Mouse (Mus musculus) CD4-positive, CD25-positive, alpha-beta regulatory T cell, adult 4 months (primary cell): ENCODE data around the gene Wrnip1. TPM values are rescaled to one million over a fixed set of nuclear protein-coding genes. Genes with fewer than 3 reads are reported as not detected.
A peak's percentile ranks its signal among the peaks of the same experiment; 100 is the strongest.

ENCODE experiments used
- ATAC-seq: one replicate; pipeline ENCODE4 v1.8.0; 2017
- polyA plus RNA-seq, 2 experiments: library from polyadenylated mRNA; unstranded; fragments of 100-300 nt; shearing (Covaris generic); gene quantifications; one replicate each; pipeline ENCODE4 v1.2.1; 2017

Wrnip1 gene
- polyA plus RNA-seq: 10 to 100 TPM in 1 of 2 experiments, 1 to 10 TPM in 1; 6.7 to 12.1 TPM

GRCm38 (mm10) chr13:32801693-32802221 lies at the start of gene Wrnip1:
Wrnip1 (plus strand) TSS chr13:32802038.
- ATAC-seq: peak; percentile 94

DNA sequence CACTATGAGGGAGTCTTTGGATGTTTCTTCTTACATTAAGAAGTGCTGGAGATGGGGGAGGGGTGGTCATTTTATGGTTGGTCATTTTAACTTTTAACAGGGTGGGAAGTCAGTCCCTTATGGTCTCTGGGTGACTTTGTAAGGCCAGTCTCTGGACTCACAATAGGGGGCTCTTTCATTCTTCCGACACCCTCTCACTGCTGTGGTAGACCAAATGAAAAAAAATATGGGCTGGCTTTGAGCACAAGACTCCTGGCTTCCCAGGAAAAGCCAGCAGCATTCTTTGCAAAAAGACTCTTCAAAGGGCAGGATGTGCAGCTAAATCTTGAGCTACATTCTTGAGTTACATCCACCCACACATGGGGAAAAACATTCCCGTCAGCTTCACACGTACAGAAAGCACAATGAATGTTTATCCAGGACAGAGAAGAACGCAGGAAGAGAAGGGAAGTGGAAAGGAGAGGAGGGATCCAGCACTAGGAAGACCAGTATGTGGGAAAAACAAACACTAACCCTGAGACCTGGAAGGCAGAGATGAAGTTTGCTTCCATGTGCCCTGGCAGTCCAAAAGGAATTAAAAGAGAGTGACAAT lies 49.7 kb upstream of the Wrnip1 start:
- ATAC-seq: no peak

DNA sequence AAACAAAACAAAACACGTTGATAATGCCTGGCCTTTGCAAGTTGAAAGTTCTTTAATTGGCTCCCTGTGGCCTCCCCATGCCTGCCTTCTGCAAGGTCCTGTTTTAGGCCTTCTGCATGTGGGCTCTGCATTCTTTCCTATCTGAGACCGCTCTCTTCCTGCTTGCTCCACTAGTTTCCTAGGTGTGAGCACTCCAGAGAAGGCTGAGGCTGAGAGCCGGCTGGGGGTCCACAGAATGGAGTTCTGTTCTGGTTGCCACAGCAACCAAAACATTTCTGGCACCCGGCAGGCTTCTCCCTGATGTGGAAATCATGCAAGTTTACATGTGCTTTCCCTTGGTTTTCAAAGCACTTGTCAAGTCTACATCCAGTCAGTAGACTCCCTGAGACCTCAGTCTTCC lies 42.8 kb upstream of the Wrnip1 start:
- ATAC-seq: no peak

DNA sequence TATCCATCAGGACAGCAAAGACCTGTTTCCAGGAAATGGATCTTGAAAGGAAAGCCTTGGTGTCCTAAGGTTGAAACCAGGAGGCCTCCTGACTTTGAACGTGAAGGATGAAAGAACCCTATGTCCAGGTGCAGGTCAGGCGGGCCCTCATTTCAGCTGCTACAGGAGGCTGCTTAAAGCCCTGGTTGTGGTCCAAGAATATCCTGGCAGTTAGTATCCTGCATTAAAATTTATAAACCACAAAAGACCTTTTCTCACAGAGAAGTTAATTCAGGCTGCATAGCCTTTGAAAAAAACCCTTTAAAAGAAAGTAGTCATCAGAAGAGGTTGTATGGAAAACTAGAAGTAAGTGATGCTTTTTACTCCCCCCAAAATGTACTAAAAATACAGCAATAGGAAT lies 41.0 kb upstream of the Wrnip1 start:
- no peak for ATAC-seq

DNA sequence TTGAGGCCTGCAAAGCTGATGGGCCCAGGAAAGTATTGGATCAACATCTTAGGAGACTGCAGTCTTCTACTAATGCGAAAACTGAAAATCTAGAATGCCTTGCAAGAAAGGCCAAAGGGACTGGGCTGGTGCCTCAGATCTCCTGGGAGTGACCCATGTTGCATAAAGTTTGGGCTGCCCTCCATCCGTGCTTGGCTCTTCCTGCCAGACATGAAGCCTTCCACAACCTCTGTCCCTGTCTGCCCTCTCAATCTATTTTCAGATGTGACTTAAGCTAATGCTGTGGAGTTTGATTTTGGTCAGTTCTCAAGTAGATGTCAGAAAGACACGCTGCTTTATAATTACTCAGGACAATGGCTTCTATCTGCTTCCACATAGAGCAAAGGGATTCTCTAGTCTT lies 38.7 kb upstream of the Wrnip1 start:
- ATAC-seq: no peak

DNA sequence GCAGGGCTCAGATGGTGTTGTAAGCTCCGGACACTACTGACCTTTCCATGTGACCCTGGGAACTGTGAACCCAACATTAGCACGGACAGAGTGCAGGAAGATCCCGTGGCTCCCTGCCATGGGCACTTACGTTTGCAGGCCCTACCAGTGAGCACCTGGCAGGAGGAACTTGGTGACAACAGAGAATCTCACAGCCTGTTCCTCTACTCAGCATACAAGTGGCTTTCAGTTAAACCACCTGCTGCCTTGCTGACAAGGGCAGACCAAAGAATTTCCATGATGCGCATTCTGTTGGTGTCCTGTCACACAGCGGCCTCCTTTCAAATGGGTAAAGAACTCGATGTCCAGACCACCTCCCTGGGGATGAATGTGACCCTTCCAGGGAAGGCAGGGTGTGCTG lies 37.4 kb upstream of the Wrnip1 start:
- ATAC-seq: no peak

GRCm38 (mm10) chr13:32768104-32768503 lies 33.7 kb upstream of the Wrnip1 start:
- no peak for ATAC-seq

DNA sequence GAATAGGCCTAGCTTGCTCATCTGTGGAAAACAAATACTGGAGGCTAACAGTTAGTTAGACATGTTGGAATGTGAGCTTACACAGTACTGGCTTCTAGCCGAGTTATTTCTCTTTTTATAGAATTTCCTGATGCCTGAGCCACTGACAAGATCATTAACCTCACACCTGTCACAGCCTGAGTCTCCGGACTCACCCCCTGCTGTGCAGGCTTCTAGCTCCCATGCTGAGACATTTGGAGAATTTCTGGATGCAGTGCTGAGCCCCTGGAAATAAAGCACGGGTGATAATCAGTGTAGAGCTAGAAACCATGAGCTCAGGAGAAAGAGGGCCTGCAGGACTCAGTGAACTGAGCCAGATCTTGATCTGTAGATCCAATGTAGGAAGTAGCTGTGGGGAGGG lies 31.9 kb upstream of the Wrnip1 start:
- no peak for ATAC-seq

DNA sequence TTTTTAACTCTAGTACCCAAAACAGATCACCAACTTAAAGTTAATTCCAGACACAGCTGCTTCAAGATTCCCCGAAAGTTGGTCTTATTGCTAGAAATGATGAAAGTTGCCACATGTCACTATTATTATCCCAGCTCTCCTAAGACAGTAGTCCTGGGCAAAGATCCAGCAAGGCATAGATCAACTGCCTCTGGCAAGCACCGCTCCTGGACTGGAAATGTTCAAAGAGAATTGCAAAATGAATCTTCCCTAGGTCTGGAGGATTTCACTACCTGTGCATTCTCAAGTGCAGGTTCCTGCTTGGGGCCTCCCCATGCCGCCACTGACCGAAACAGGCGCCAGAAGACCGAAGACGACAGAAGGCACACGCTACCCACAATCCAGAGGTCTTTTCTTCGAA lies 25.9 kb upstream of the Wrnip1 start:
- ATAC-seq: no peak

- no peak for ATAC-seq
Observed at GRCm38 (mm10) chr13:32776350-32776749, 25.5 kb upstream of the Wrnip1 start.

DNA sequence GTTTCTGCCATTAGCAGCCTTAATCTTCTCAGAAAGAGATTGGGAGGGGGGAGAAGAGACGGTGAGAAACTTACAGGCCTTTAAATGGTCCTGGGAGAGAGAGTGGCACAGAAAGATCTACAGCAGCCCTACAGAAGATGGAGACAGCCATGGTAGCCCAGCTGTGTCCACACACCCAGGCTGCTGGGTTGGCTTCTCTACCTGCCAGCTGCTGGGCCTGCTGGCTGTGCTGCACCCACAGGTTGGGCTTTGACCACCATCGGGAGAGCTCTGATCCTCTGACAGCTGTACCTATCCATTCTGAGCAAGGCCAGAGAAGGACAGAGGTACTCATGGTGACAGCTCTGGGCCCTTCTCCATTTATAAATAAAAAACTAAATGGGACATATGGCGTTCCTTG lies 23.0 kb upstream of the Wrnip1 start:
- ATAC-seq: no peak

- no peak for ATAC-seq
Observed at GRCm38 (mm10) chr13:32783055-32783454, 18.8 kb upstream of the Wrnip1 start.

- ATAC-seq: no peak
Observed at GRCm38 (mm10) chr13:32783816-32784215, 18.0 kb upstream of the Wrnip1 start, which contains the start of gene Mylk4. Mylk4 (minus strand) TSS chr13:32783954.

GRCm38 (mm10) chr13:32787584-32787983 lies 14.3 kb upstream of the Wrnip1 start:
- no peak for ATAC-seq

DNA sequence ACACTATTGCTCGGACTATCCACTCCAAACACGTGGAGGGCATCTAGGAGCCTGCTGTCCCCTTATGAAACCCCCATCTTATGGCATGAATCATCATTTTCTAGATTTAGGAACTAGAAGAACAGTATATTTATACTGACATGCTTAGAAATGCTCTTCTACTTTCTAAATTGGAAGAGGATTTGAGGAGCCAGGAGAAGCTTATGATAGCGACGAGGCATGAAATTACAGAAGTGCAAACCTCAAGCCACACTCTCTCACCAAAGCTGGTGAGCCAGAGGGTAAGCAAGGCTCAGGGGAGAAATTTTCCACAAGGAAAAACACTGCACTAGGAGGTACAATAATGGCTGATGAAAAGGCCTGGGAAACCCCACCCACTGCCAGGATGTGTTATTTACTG lies 12.1 kb upstream of the Wrnip1 start:
- no peak for ATAC-seq

GRCm38 (mm10) chr13:32794619-32795018 lies 7.2 kb upstream of the Wrnip1 start:
- no peak for ATAC-seq

DNA sequence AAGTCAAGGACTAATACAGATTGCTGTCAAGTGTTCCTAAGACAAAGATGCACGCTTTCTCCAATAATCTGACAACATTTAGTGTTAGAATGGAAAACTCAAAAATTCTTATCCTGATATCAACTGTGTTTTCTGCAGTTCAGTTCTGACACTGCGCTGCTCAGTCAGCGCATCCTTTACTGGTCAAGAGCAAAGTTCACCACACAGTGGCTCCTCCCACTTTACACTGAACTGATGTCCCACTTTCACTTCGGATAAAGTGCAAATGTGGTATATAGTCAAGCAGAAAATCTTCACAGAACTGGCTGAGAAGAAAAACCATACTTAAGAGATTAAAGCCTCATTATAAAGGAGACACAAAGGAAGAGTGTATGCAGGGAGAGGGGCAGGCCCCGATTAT lies 6.7 kb upstream of the Wrnip1 start:
- ATAC-seq: no peak

DNA sequence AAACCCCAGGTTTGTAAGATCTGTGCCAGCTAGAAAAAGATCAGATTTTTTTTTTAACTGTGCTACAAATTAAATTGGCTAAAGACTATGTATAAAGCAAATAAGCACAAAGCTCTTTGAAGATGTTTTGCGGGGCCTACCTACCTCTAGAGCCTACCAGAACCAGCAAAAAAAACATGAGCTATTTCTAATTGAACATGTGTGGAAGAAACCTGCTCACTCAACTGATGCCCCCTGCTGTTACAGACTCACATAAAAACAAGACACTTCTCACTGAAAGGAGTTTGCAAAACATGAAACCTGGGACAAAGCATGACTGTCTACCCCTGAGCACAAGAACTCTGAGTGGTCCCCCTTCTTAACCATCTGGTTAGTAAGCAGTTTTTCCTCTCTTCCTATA lies 4.8 kb upstream of the Wrnip1 start:
- no peak for ATAC-seq

DNA sequence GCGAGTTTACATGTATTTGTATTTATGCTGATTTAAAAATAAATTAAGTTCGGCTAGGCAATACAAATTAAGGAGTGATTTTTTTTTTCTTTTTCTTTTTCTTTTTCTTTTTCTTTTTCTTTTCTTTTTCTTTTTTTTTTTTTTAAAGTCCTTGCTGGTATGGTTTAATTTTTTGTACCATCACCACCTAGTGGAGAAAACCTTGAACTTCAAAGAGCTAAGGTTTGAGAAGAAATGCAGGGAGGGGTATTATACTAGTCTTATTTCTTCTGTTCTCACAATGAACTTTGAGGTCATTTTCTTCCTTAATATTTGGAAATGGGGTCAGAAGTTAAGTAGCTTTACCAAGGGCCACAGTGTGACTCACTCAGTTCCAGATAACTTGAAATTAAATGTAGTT lies 2.7 kb upstream of the Wrnip1 start:
- no peak for ATAC-seq

DNA sequence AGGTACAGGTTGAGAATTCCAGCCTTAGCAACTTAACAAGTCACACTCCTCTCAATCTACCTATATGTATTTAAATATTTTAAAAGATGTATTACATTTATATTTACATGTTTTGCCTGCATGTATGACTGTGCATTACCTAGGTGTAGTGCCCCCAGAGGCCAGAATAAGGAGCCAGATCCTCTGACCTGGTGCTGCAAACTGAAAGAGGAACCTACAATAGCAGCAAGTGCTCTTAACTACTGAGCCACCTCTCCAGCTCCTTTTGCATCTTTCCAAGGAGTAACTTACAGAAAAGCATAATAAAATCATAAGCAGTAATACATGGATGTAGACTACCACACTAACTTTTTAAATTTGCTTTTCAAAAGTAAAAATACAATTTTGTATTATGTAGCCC lies 979 bp upstream of the Wrnip1 start:
- ATAC-seq: no peak

DNA sequence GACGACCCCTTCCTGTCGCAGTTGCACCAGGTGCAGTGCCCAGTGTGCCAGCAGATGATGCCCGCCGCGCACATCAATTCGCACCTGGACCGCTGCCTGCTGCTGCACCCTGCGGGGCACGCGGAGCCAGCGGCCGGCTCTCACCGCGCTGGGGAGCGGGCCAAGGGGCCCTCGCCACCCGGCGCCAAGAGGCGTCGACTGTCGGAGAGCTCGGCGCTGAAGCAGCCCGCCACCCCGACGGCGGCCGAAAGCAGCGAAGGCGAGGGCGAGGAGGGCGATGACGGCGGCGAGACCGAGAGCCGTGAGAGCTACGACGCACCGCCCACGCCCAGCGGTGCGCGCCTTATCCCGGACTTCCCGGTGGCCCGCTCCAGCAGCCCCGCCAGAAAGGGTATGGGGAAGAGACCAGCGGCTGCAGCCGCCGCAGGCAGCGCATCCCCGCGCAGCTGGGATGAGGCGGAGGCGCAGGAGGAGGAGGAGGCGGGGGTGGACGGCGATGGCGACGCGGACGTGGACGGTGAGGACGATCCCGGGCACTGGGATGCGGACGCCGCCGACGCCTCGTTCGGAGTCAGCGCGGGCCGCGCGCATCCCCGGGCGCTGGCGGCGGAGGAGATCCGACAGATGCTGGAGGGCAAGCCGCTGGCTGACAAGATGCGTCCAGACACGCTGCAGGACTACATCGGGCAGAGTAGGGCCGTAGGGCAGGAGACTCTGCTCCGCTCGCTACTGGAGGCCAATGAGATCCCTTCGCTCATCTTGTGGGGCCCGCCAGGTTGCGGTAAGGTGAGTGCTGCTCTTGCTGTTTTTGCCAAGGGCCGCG lies 632 bp downstream of the Wrnip1 start, which contains the start of gene D930007J09Rik:
Gene D930007J09Rik, minus strand, starts transcription at position 591 of the 823 bp plus-strand sequence.
- ATAC-seq: no peak

DNA sequence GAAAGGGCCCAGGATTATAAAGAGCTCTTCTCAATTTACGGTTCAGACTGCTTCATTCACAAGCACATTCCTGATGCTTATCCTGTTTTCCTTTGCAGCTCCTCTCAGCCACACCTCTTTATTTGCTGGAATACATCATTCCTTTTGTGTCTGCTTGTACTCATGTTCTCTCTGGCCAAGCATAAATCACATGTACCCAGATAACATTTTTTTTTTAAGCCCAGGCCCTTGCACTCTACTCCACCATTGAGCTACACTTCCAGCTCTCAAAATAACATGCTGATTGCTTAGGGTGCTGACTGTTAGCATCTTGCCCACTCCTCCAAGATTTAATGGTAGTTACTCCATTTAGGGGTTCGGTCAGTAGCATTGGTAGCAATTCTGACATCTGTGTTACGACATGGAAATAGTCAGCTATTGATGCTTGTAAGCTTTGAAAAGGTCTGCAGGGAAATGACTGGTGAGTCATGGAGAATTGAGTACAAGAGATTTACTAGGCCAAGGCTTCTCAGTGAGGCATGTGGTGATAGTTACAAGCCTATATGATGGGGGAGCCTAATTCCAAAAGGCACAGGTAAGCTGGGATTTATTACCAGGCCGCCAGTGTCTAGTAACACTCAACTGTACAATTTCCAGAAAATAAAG lies 2.0 kb downstream of the Wrnip1 start:
- ATAC-seq: no peak

DNA sequence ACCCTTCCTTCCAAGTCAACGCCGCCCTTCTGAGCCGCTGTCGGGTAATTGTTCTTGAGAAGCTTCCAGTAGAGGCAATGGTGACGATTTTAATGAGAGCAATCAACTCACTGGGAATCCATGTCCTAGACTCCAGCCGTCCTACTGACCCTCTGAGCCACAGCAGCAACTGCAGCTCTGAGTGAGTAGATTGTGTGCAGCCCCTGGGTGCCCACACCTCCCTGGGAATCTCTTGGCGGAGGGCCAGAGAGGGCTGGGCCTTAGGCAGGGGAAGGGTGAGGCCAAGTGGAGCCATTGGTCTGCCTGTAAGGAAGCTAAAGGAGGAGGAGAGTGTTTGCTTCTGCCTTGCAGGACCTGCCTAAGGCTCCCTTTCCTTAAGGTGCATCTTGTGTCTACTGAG lies 5.0 kb downstream of the Wrnip1 start:
- no peak for ATAC-seq

DNA sequence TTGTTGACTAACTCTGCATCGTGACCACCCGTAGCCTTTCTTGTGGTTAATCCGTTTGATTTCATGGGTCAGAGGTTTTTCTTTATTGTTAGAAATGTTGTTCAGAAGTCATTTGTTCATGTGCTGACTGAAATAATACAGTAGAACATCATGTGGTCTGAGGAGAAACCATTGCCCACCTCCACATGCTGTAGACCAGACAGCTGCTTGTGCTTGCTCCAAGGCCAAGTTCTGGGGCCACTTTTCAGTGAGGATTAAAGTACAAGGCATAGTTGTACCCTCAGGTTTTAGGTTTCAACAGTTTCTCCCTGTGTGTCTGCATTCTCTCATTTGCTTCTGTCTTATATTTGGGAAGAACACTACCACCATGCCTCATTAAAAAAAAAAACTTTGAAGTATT lies 5.8 kb downstream of the Wrnip1 start:
- no peak for ATAC-seq
